22 mouse cellular contexts compared by ENCODE assay signal in the genomic region with DNA sequence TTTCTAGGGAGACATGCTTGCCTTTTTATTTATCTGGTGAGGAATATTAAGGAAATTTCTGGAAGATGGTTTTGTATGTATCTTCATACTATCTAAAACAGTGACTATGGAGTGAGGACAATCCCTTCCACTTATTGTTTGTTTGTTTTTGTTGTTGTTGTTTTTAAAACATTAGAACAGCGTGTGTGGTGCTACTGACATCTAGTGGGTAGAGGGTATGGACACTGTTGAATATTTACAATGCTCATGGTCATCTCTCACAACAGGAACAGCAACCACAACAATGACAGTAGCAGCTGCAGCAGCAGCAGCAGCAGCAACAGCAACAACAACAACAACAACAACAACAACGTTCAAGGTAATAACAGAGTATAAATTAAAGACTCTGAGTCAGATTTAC.
"Had no signal": no experiment of that assay in that cellular context is flagged by ENCODE, and none has a peak within 500 bp of the region (broad histone marks: within the 10 kb centered on the region; RNA-seq: fewer than 3 reads in every experiment).

No protein-coding gene starts in this region.

- H3K9me3 ChIP-seq: kidney, embryonic 15.5 days; limb, embryonic 10.5 days; limb, embryonic 13.5 days; liver, embryonic 12.5 days; liver, embryonic 15.5 days; lung, embryonic 15.5 days; megakaryocyte, embryonic 14.5 days; midbrain, embryonic 10.5 days had no signal

- ATAC-seq: intestine, embryonic 16.5 days; liver, embryonic 12.5 days; midbrain, embryonic 16.5 days had no signal

- H3K4me2 ChIP-seq: kidney, embryonic 15.5 days; limb, embryonic 13.5 days; liver, embryonic 12.5 days; liver, embryonic 15.5 days; lung, embryonic 15.5 days had no signal

- DNase-seq: kidney, adult 8-10 months; kidney, postnatal 14 days; kidney, postnatal 4 days; layer of hippocampus, adult 9-11 months; layer of hippocampus, postnatal 36 days; liver; lung, adult 18-20 months; lung, postnatal 10 days; lung, postnatal 36 days; thymus, adult 2 months; thymus, postnatal 14 days; thymus, postnatal 4 days had no signal

- H3K4me3 ChIP-seq: kidney, embryonic 15.5 days; limb, embryonic 10.5 days; limb, embryonic 13.5 days; liver, embryonic 12.5 days; liver, embryonic 15.5 days; lung, embryonic 15.5 days; megakaryocyte, embryonic 14.5 days; midbrain, embryonic 10.5 days had no signal

- H3K27ac ChIP-seq: kidney, embryonic 15.5 days; limb, embryonic 10.5 days; limb, embryonic 13.5 days; liver, embryonic 12.5 days; liver, embryonic 15.5 days; lung, embryonic 15.5 days; midbrain, embryonic 10.5 days had no signal

- H3K36me3 ChIP-seq: kidney, embryonic 15.5 days; limb, embryonic 10.5 days; limb, embryonic 13.5 days; liver, embryonic 12.5 days; liver, embryonic 15.5 days; lung, embryonic 15.5 days; midbrain, embryonic 10.5 days had no signal

- H3K4me1 ChIP-seq: kidney, embryonic 15.5 days; limb, embryonic 10.5 days; limb, embryonic 13.5 days; liver, embryonic 12.5 days; liver, embryonic 15.5 days; lung, embryonic 15.5 days; megakaryocyte, embryonic 14.5 days; midbrain, embryonic 10.5 days had no signal

- H3K27me3 ChIP-seq: kidney, embryonic 15.5 days; limb, embryonic 13.5 days; liver, embryonic 12.5 days; liver, embryonic 15.5 days; lung, embryonic 15.5 days; megakaryocyte, embryonic 14.5 days had no signal

- H3K9ac ChIP-seq: kidney, embryonic 15.5 days; limb, embryonic 13.5 days; liver, embryonic 12.5 days; liver, embryonic 15.5 days; lung, embryonic 15.5 days had no signal
